Mouse (Mus musculus) urinary bladder, postnatal 36 days (tissue): ENCODE measurements around the gene Bcl7b.
"Not testable (repeated sequence)": the region's sequence is repeated elsewhere in the genome, so short reads cannot be mapped to it uniquely, and the experiment has no call there.

Experiments used
- DNase-seq, 2 experiments: peaks; one replicate each; pipeline ENCODE4 v3.0.0; 2022; ENCODE audit warnings: low spot score in 2 of 2, mixed read lengths in 1 of 2

The Bcl7b gene

DNA sequence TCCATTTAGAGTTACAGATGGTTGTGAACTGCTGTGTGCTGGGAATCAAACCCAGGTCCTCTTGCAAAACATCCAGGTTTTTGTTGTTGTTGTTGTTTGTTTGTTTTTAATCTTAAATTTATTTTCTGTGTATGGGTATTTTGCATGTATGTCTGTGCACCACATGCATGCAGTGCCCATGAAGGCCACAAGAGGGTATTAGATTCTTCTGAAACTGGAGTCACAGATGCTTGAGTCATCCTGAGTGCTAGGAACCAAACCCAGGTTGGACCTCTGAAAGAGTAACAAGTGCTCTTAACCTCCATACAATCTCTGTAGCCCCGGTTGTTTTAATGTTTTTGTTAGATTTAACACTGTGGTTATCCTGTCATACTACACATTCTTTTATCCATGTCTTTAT, 40.1 kb downstream of the Bcl7b start:
- DNase-seq = no peak

DNA sequence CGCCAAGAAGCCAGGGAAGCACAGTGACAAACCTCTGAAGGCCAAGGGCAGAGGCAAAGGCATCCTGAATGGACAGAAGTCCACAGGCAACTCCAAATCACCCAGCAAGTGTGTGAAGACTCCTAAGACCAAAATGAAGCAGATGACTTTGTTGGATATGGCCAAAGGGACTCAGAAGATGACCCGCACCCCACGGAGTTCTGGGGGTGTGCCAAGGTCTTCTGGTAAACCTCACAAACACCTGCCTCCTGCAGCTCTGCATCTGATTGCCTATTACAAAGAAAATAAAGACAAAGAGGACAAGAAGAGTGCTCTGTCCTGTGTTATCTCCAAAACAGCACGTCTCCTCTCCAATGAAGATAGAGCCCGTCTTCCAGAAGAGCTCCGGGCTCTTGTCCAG, 48.8 kb downstream of the Bcl7b start:
- DNase-seq = no peak

DNA sequence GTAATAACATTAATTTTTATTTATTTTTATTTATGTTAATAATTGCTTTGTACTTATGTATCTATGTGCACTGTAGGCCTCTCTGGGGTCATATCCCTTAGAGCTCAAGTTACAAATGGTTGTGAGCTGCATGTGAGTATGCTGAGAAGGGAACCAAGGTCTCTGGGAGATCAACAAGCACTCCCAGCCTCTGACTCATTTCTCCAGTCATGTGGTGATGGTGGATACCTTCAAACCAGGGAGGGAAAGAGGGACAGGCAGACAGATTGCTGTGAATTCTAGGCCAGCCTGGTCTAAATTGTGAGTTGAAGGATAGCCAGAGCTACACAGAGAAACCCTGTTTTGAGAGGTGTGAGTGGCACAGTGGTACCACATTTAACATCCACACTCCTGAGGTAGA, 52.9 kb downstream of the Bcl7b start:
- no peak for DNase-seq

DNA sequence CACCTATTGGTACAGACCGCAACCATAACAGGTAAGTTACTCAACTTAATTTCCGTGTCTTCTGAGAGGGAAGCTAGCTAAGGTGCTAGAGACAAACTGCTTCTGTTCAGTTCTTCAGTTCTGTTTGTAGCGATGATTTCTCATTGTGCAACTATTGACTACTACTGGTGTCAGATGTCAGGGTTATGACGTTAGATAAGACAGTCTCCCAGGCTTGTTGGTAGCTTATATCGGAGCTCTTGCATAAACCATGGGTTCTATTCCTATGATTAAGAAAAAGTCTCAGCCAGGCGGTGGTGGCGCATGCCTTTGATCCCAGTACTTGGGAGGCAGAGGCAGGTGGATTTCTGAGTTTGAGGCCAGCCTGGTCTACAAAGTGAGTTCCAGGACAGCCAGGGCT, 54.0 kb downstream of the Bcl7b start:
- DNase-seq = no peak

DNA sequence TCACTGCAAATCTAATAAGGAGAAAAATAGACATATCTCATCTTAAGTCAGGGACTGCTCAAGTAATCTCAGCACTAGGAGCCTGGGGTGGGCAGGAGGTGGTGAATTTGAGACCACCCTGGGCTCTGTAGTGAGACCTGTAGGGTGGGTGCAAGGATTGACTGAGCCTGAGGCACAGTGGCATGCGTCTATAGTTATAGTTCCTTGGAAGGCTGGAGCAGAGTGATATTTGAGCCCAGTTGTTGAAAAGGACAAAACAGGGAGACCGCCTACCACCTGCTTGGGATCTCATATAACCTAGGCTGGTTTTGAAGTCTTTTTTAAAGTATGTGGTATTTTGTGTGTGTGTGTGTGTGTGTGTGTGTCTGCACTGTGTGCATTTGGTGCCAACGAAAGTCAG, 56.1 kb downstream of the Bcl7b start:
- no peak for DNase-seq

DNA sequence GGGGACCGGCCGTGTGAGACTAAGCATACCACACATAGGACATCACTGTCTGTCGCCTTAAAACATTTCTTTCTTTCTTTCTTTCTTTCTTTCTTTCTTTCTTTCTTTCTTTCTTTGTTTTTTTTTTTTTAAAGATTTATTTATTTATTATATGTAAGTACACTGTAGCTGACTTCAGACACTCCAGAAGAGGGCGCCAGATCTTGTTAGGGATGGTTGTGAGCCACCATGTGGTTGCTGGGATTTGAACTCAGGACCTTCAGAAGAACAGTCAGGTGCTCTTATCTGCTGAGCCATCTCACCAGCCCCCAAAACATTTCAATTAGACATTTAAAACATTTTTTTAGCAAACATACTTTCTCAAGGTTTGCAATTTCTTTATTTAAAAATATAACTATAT, 57.8 kb downstream of the Bcl7b start:
- DNase-seq = not testable (repeated sequence)

DNA sequence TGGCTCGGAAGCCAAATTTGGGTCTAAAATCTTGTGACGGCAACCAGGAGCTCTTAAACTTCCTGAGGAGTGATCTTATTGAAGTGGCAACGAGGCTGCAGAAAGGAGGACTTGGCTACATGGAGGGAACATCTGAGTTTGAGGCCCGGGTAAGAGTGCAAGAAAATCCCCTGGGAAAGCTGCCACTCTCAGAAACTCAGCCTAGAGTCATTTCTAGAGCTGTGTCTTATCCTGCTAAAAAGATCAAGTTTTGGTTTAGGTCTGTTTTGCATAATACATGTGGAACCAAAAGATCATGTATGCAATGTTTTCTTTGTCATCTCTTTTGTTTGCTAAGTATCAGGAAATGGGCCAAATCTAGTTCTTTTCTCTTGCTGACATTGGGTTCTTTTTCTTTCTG, 62.1 kb downstream of the Bcl7b start:
- DNase-seq = no peak
